Mouse (Mus musculus): Measurements from ENCODE around the gene Dnah17.

The Dnah17 gene

GRCm38 (mm10) chr11:117972656-117973558 is 157.5 kb downstream of the Dnah17 start:
- 96% methylated on average over 11 of the region's 11 CpGs for WGBS

Measured in cerebral cortex, adult 2 months (tissue).